Mouse (Mus musculus): ENCODE measurements around the gene Sema4f. TPM values are rescaled to one million over a fixed set of nuclear protein-coding genes. Genes with fewer than 3 reads are reported as not detected.

Gene Sema4f
- polyA plus RNA-seq, 1 experiment from 2014 or later = 21.7 TPM

DNA sequence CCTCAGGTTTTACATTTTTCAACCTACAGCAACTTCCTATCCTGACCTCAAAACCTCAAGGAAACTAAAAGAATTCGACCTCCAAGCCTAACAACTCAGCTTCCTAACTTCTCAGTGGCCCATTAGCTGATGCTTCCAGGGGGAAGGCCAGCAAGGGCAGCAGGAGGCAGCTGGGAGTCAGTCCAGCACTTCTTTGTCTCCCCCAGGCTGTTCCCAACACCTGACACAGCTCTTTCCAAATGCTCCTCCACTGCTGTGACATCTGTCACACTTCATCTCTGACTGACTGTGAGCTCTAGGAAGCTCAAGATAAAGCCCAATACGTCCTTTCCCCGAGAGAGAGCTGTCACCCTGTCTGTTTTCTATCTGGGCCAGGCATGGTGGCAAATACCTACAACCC lies 55.0 kb downstream of the Sema4f start:
- WGBS = 70% methylated on average over 3 of the region's 3 CpGs
- Histone ChIP-seq H3K4me3 (no peak overlapping the region), H3K27ac (no peak overlapping the region), H3K9ac (no peak overlapping the region), H3K4me1 (no peaks in the 10 kb centered on the region), H3K27me3 (replicated peaks) (no peaks in the 10 kb centered on the region), H3K36me3 (replicated peaks) (no peaks in the 10 kb centered on the region), H3K4me2 (no peak overlapping the region), H3K9me3 (no peaks in the 10 kb centered on the region)
- ATAC-seq (replicated peaks) = no peak

DNA sequence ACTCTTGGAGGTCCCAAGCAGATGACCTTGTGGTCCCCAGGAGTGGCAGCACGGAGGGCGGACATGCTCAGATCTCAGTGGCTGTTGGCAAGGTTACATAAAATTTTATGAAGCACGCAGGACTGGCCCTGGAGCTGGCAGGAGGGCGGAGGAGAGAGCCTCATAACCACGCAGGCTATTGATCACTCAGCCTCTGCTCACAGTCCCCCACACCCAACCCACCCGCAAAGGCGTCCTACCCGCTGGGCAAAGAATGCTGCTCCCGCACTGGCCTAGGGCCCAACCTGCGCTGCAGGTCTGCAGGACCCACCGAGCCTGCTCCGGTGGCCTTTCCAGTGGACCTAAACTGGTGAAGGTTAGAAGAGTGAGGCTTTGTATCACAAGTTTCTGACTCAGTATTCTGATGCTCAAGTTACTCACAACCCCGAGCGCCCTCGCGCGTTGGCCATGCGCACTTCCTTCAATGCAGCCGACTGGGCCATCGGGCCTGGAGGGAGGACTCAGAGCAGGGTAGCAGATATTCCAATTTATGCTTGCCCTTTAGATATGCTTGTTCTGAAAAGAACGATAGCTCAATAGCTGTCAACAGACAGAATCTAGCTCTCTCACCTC lies 58.0 kb downstream of the Sema4f start:
- ATAC-seq (replicated peaks) = 0 out of 2 replicates have a peak, but pooled peaks have one; percentile 17
- Histone ChIP-seq H3K4me3 (no peak overlapping the region), H3K9me3 (no peaks in the 10 kb centered on the region), H3K4me1 (no peaks in the 10 kb centered on the region), H3K27me3 (replicated peaks) (no peaks in the 10 kb centered on the region), H3K4me2 (no peak overlapping the region), H3K9ac (no peak overlapping the region), H3K27ac (no peak overlapping the region), H3K36me3 (replicated peaks) (no peaks in the 10 kb centered on the region)
- 50% methylated on average over 21 of the region's 21 CpGs for WGBS

DNA sequence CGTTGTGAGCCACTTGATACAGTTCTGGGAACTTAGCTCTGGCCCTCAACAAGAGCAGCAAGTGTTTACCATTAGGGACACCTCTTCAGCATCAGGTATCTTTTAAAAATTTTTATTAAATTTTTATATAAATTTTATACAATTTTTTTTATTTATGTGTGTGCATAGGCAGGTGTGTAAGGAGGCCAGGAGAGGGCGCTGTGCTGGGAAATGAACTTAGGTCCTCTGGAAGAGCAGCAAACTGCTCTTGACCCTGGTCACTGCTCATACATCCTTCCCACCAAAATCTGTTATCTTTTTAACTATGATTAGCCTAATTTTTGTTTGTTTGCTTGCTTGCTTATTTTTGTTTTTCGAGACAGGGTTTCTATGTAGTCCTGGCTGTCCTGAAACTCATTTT lies 58.8 kb downstream of the Sema4f start:
- ATAC-seq (replicated peaks) = no peak
- H3K9me3 ChIP-seq = no peaks in the 10 kb centered on the region
- H3K4me1 ChIP-seq = no peaks in the 10 kb centered on the region
- no peaks in the 10 kb centered on the region for H3K36me3 ChIP-seq (replicated peaks)
- H3K27ac ChIP-seq = no peak overlapping the region
- no peak overlapping the region for H3K9ac ChIP-seq
- 84% methylated on average over 3 of the region's 3 CpGs for WGBS
- no peak overlapping the region for H3K4me2 ChIP-seq
- H3K27me3 ChIP-seq (replicated peaks) = no peaks in the 10 kb centered on the region
- no peak overlapping the region for H3K4me3 ChIP-seq

DNA sequence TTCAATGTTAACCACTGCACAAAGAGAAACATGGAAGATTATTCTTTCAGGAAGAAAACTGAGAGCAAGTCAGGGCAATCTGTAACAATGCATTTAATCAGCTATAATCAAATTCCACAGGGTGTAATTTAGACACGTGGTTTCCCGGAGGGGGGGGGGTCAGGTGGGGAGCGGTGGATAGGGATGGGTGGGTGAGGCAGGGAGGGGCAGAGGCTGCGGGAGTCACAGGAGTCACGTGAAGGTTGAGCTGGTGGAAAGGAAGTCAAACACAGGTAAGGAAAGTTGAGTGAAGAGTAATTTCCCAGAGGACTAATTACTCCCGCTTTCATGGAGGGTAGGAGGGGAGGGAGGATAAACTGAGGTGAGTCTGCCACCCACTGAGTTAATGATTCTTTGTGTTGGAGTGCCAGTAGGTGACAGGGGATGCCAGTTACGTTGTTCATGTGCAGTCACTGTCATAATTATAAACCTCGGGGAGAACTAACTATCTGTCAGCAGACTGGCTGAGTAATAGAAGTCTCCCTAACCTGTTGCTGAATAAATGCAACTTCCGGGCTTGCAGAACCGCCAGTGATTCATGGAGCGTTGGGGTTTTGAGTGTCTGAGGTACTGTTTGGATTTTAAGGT lies 60.0 kb downstream of the Sema4f start:
- whole genome bisulfite sequencing = 74% methylated on average over 11 of the region's 11 CpGs
- Histone ChIP-seq H3K27me3 (replicated peaks) (no peaks in the 10 kb centered on the region), H3K4me2 (no peak overlapping the region), H3K27ac (no peak overlapping the region), H3K9me3 (no peaks in the 10 kb centered on the region), H3K36me3 (replicated peaks) (no peaks in the 10 kb centered on the region), H3K4me3 (no peak overlapping the region), H3K9ac (no peak overlapping the region), H3K4me1 (no peaks in the 10 kb centered on the region)
- ATAC-seq (replicated peaks) = no peak

DNA sequence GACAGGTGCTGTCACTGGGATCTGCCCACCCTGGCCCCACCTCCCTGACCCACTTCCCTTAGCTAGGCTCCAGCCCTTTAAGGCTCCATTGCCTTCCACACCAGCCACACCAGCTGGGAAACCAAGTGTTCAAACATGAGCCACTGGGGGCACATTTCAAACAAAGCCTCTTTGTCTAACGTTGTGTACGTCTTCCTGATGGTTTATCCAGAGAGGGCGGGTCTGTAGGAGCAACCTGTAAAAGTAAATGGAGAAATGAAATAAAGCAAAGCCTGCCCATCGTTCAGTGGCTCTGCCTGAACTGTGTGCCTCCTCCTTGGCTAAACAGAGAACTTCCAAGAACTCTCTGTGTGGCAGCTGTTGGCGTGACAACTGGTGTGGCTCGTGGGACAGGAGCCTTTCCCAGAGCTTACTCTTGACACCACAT lies 64.0 kb downstream of the Sema4f start:
- no peaks in the 10 kb centered on the region for H3K36me3 ChIP-seq (replicated peaks)
- 71% methylated on average over 6 of the region's 6 CpGs for WGBS
- H3K4me3 ChIP-seq = no peak overlapping the region
- ATAC-seq (replicated peaks) = no peak
- H3K4me1 ChIP-seq = no peaks in the 10 kb centered on the region
- H3K27ac ChIP-seq = no peak overlapping the region
- H3K4me2 ChIP-seq = no peak overlapping the region
- no peaks in the 10 kb centered on the region for H3K9me3 ChIP-seq
- H3K27me3 ChIP-seq (replicated peaks) = no peaks in the 10 kb centered on the region
- no peak overlapping the region for H3K9ac ChIP-seq

DNA sequence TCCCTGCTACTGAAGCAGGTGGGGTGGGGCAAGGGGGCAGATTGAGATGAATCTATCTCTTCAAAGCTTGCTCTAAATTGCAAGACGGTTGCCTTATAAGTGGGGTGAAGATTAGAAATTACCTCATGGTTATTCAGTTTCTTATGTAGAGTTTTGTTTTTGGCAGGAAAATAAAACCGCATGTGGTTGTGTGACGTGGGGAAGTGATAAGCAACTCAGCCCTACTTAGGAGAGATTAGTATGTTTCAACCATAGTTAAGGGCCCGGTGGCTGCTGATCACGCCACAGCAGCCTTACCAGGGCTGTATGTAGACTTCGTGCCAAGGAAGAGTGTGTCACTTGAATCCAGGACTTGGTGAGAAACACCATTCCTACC lies 67.2 kb downstream of the Sema4f start:
- Histone ChIP-seq H3K9me3 (no peaks in the 10 kb centered on the region), H3K27me3 (replicated peaks) (no peaks in the 10 kb centered on the region), H3K4me1 (no peaks in the 10 kb centered on the region), H3K4me3 (no peak overlapping the region), H3K36me3 (replicated peaks) (no peaks in the 10 kb centered on the region), H3K9ac (no peak overlapping the region), H3K27ac (no peak overlapping the region), H3K4me2 (no peak overlapping the region)
- no peak for ATAC-seq (replicated peaks)
- 84% methylated on average over 6 of the region's 6 CpGs for WGBS

DNA sequence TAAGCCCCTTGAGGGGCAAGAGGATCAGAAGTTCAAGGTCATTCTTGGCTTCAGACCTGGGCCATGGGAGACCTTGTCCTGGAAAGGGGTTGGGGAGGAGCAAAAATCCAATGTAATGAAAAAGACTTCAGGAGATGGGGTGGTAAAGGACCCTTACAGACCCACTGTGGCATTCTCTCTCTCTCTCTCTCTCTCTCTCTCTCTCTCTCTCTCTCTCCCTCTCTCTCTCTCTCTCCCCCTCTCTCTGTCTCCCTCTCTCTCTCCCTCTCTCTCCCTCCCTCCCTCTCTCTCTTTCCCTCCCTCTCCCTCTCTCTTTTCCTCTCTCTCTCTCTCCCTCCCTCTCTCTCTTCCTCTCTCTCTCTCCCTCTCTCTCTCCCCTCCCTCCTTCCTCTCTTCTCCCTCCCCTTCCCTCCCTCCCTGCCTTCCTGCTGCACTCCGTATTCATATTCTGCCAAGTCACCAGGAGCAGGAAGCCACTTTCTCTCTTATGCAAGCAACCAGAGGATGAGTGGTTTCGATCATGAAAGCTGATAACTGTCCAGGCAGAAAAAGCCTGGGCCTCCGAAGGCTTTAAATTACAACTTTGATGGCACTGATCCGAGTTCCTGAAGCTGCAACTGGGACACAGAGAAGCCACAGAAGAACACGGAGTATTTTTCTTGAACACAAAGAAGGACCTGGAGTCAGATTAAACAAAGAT lies 67.8 kb downstream of the Sema4f start:
- Histone ChIP-seq H3K4me1 (no peaks in the 10 kb centered on the region), H3K9me3 (no peaks in the 10 kb centered on the region), H3K27ac (no peak overlapping the region), H3K9ac (no peak overlapping the region), H3K4me3 (no peak overlapping the region), H3K4me2 (no peak overlapping the region), H3K36me3 (replicated peaks) (no peaks in the 10 kb centered on the region), H3K27me3 (replicated peaks) (no peaks in the 10 kb centered on the region)
- 34% methylated on average over 5 of the region's 5 CpGs for WGBS
- no peak for ATAC-seq (replicated peaks)

DNA sequence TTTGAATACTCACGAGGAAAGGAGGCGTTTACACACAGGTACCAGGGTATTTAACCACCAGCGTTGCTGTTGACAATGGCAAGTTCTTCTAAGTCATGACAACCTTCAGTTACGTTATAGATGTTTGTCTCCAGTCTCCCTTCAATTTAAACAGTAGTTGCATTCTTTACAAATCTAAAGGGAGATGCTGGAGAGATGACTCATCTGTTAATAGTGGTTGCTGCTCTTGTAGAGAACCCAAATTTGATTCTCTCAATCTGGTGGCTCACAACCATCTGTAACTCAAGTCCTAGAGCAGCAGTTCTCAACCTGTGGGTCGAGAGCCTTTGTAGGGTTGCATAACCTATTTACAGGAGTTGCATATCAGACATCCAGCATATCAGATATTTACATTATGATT lies 71.1 kb downstream of the Sema4f start:
- no peaks in the 10 kb centered on the region for H3K27me3 ChIP-seq (replicated peaks)
- H3K4me2 ChIP-seq = no peak overlapping the region
- WGBS = 79% methylated on average over 5 of the region's 5 CpGs
- no peaks in the 10 kb centered on the region for H3K36me3 ChIP-seq (replicated peaks)
- H3K9me3 ChIP-seq = no peaks in the 10 kb centered on the region
- no peak overlapping the region for H3K9ac ChIP-seq
- no peak overlapping the region for H3K27ac ChIP-seq
- H3K4me1 ChIP-seq = no peaks in the 10 kb centered on the region
- no peak overlapping the region for H3K4me3 ChIP-seq
- no peak for ATAC-seq (replicated peaks)

DNA sequence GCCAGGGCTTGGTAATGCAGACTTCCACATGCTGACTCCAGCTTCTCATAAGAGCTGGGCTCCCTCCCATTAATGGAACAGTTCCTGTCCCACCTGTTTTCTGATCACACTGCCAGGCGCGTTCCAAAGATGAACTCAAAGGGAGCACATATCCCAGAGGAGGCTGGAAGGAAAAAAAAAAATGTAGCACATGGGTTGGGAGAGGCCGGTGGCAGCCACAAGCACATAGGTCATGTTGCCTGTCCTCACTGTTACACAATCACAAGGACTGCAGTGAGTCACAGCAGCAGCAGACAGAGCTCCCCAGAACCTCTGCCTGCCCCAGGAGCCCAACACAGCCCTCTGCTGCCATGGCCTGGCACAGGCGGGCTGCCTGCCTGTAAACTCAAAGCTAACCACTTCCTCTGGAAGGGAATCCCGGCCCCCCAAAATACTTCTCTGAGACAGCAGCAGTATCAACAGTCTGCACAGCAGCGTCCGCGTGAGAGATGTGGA lies 76.1 kb downstream of the Sema4f start:
- Histone ChIP-seq H3K9ac (no peak overlapping the region), H3K36me3 (replicated peaks) (no peaks in the 10 kb centered on the region), H3K4me3 (no peak overlapping the region), H3K27ac (no peak overlapping the region), H3K4me2 (no peak overlapping the region), H3K9me3 (no peaks in the 10 kb centered on the region), H3K4me1 (no peaks in the 10 kb centered on the region), H3K27me3 (replicated peaks) (no peaks in the 10 kb centered on the region)
- WGBS = 86% methylated on average over 8 of the region's 8 CpGs
- ATAC-seq (replicated peaks) = no peak

DNA sequence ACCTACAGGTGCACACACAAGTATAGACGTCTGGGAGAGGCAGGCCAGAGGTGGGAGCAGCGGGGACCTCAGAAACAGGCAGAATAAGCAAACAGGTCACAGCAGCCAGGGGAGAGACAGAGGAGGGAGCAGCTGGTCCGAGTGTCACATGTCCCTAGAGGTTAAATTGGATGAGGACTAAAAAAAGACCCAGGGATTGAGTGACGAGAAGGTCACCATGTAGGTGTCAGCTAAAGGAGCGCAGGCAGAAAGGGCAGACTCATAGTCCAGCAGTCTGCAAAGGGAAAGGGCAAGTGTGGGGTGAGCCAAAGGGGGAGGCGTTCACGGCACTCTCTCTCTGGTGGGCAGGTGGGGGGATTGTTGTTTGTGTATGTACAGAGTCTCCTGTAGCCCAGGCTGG lies 77.1 kb downstream of the Sema4f start:
- no peak for ATAC-seq (replicated peaks)
- no peak overlapping the region for H3K4me2 ChIP-seq

DNA sequence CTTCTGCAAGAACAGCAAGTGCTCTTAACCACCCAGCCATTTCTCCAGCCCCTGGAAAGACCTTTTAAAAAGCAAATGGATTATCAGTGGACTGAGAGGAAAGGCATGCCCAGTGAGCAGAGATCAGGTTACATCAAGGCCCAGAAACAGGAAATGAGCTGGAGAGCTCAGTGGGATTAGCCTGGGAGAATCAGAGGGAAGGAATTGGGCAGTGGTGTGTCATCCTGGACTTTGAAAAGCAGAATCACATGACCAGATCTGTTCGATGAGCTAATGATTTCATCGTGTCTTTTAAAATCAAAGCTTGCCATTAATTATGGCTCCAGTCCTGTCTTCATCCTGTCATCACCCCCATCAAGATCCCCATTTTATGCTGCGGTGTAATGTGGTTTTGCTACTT lies 77.5 kb downstream of the Sema4f start:
- no peak for ATAC-seq (replicated peaks)
- Histone ChIP-seq H3K27me3 (replicated peaks) (no peaks in the 10 kb centered on the region), H3K27ac (no peak overlapping the region)

More for the DNA sequence above, 77.1 kb downstream of the Sema4f start:
- WGBS = 44% methylated on average over 7 of the region's 7 CpGs
- Histone ChIP-seq H3K4me1 (no peaks in the 10 kb centered on the region), H3K36me3 (replicated peaks) (no peaks in the 10 kb centered on the region), H3K27me3 (replicated peaks) (no peaks in the 10 kb centered on the region), H3K9me3 (no peaks in the 10 kb centered on the region), H3K9ac (no peak overlapping the region), H3K4me3 (no peak overlapping the region), H3K27ac (no peak overlapping the region)

More for the DNA sequence above, 77.5 kb downstream of the Sema4f start:
- no peaks in the 10 kb centered on the region for H3K4me1 ChIP-seq
- H3K36me3 ChIP-seq (replicated peaks) = no peaks in the 10 kb centered on the region
- H3K9ac ChIP-seq = no peak overlapping the region
- H3K9me3 ChIP-seq = no peaks in the 10 kb centered on the region
- no peak overlapping the region for H3K4me3 ChIP-seq
- WGBS = 49% methylated on average over 3 of the region's 3 CpGs
- no peak overlapping the region for H3K4me2 ChIP-seq

Measured in midbrain, embryonic 15.5 days (tissue).